Mouse (Mus musculus): ENCODE data around the gene Lmtk2. TPM values are rescaled to one million over a fixed set of nuclear protein-coding genes. Genes with fewer than 3 reads are reported as not detected.

Lmtk2 gene
- total RNA-seq, 1 experiment from 2014 or later = 28.0 TPM

GRCm38 (mm10) chr5:144219306-144219705, 119.1 kb downstream of the Lmtk2 start:
- peak; percentile 43 for DNase-seq

GRCm38 (mm10) chr5:144219936-144220335, 119.7 kb downstream of the Lmtk2 start:
- no peak for DNase-seq

- DNase-seq = peak; percentile 63
These were observed 121.1 kb downstream of the Lmtk2 start for GRCm38 (mm10) chr5:144221305-144221704.

GRCm38 (mm10) chr5:144222811-144223502, 122.7 kb downstream of the Lmtk2 start:
- peak; percentile 72 for DNase-seq

- DNase-seq = peak; percentile 97
These were observed 123.2 kb downstream of the Lmtk2 start, which contains the start of gene Tecpr1 for GRCm38 (mm10) chr5:144223503-144223862. TSS of gene Tecpr1 (minus strand) at chr5:144223615.

GRCm38 (mm10) chr5:144223899-144224816, 123.9 kb downstream of the Lmtk2 start:
- no peak for DNase-seq

- no peak for DNase-seq
These were observed 126.0 kb downstream of the Lmtk2 start for GRCm38 (mm10) chr5:144226220-144226619.

- DNase-seq = no peak
These were observed 130.0 kb downstream of the Lmtk2 start for GRCm38 (mm10) chr5:144230216-144230615.

- DNase-seq = no peak
These were observed 131.2 kb downstream of the Lmtk2 start for GRCm38 (mm10) chr5:144231410-144231809.

GRCm38 (mm10) chr5:144232531-144232930, 132.3 kb downstream of the Lmtk2 start:
- no peak for DNase-seq

GRCm38 (mm10) chr5:144234222-144234621, 134.0 kb downstream of the Lmtk2 start:
- DNase-seq = no peak

- DNase-seq = no peak
These were observed 134.5 kb downstream of the Lmtk2 start for GRCm38 (mm10) chr5:144234714-144235113.

Other genes with a start within 250 kb of the Lmtk2 start
- not detected in 2 replicates for gene Ankrd61, start 202.8 kb upstream of the Lmtk2 start, total RNA-seq (2021)
- gene Aimp2, start 190.6 kb upstream of the Lmtk2 start, total RNA-seq (2021) = 33.5 and 41.5 TPM in 2 replicates
- 8.7 and 8.9 TPM in 2 replicates for gene Pms2, start 190.5 kb upstream of the Lmtk2 start, total RNA-seq (2021)
- gene Gm42421, start 172.3 kb upstream of the Lmtk2 start, total RNA-seq (2021) = not detected in 2 replicates
- gene Rsph10b, start 167.4 kb upstream of the Lmtk2 start, total RNA-seq (2021) = 1.3 and 1.7 TPM in 2 replicates
- gene Ccz1, start 85.6 kb upstream of the Lmtk2 start, total RNA-seq (2021) = 47.6 and 59.7 TPM in 2 replicates
- not detected in 2 replicates for gene Ocm, start 73.8 kb upstream of the Lmtk2 start, total RNA-seq (2021)
- 0.63 and 1.1 TPM in 2 replicates for gene Bhlha15, start 89.8 kb downstream of the Lmtk2 start, total RNA-seq (2021)
- 79.1 and 89.2 TPM in 2 replicates for gene Tecpr1, start 123.2 kb downstream of the Lmtk2 start, total RNA-seq (2021)
- 123 and 128 TPM in 2 replicates for gene Bri3, start 144.0 kb downstream of the Lmtk2 start, total RNA-seq (2021)